Mouse (Mus musculus) heart, embryonic 16.5 days (tissue): Measurements from ENCODE around the gene 4930412O13Rik. TPM values are rescaled to one million over a fixed set of nuclear protein-coding genes. Genes with fewer than 3 reads are reported as not detected.

Experiments
- ATAC-seq: fragments of 200-750 bp; cut with Nextera tagmentation; replicated peaks from 2 replicates; pipeline ENCODE4 v1.8.0; 2017; ENCODE audit warnings: moderate number of reproducible peaks; ENCODE audit not compliant: insufficient read depth, low FRiP score; ENCODE audit errors: extremely low read depth
- H3K27ac ChIP-seq: fragments of 300-500 bp; sonication (generic); 2 replicates; pipeline ENCODE4 v1.5.1; 2014; ENCODE audit warnings: mild to moderate bottlenecking, low read length, control low read depth, moderate library complexity
- H3K27me3 ChIP-seq: fragments of 300-500 bp; sonication (generic); 2 replicates; pipeline ENCODE4 v1.6.1; 2014; ENCODE audit warnings: low read length, mixed read lengths; ENCODE audit not compliant: control insufficient read depth, insufficient read depth
- H3K36me3 ChIP-seq: fragments of 300-500 bp; sonication (generic); 2 replicates; pipeline ENCODE4 v1.6.1; 2014; ENCODE audit not compliant: control insufficient read depth, insufficient read depth
- H3K4me1 ChIP-seq: fragments of 300-500 bp; sonication (generic); 2 replicates; pipeline ENCODE4 v1.6.1; 2014; ENCODE audit warnings: low read length, mixed read lengths; ENCODE audit not compliant: control insufficient read depth, insufficient read depth
- H3K4me2 ChIP-seq: fragments of 300-500 bp; sonication (generic); 2 replicates; pipeline ENCODE4 v1.6.1; 2014; ENCODE audit warnings: low read depth, mild to moderate bottlenecking, control low read depth, low read length
- H3K4me3 ChIP-seq: fragments of 300-500 bp; sonication (generic); 2 replicates; pipeline ENCODE4 v1.5.1; 2014; ENCODE audit warnings: mild to moderate bottlenecking, control low read depth, low read length
- H3K9ac ChIP-seq: fragments of 300-500 bp; sonication (generic); 2 replicates; pipeline ENCODE4 v1.6.1; 2014; ENCODE audit warnings: low read length, control low read depth
- H3K9me3 ChIP-seq: fragments of 300-500 bp; sonication (generic); replicated peaks from 2 replicates; pipeline ENCODE4 v1.6.1; 2016; ENCODE audit warnings: low read length; ENCODE audit not compliant: control insufficient read depth
- WGBS: fragments of 180-500 bp; shearing (Covaris S2); extraction: QIAGEN DNeasy Blood & Tissue Kit; methylation state at CpG from one replicate; pipeline ENCODE4 v1.1.7; 2014; 5-methylcytosine and 5-hydroxymethylcytosine counted together
- polyA plus RNA-seq: library from polyadenylated mRNA; unstranded; fragments of >200 nt; fragmentation: Nextera tagmentation; extraction: Ambion mirVana; gene quantifications from 2 replicates; pipeline ENCODE4 v1.2.1, GENCODE M21; 2015

The 4930412O13Rik gene
- polyA plus RNA-seq, result not detected in 2 replicates

DNA sequence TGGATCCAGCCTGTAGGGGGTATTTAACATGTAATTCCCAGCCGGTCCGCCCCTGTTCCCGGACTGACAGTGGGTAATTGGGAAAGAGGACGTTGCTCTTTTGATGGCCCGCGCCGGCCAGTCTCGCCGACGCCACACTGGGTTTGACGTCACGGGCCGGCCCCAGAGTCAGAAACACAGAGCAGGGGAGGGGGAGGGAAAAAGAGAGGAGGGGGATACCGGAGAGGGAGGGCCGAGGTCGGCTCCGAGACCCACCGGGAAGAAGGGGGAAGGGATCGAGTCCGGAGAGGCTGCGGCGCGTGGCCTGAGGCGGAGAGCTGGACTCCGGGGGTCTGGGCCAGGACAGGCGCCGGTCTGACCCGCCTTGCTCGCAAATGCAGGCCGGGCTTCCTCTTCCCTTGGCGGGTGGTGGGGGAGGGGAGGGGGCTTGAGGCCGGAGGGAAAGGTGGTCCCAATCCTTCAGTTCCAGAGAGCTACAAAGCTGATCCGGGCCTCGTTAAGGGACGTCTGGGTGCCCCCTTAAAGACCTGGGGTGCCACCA lies at the start of gene 4930412O13Rik:
Gene 4930412O13Rik (plus strand): TSS at position 202 of the 541 bp plus-strand sequence.
- Histone ChIP-seq H3K36me3 (no peaks in the 10 kb centered on the region), H3K4me2 (peak within 1 kb of the TSS; percentile 95), H3K4me1 (peaks cover 21% of the 10 kb centered on the region), H3K9me3 (no peaks in the 10 kb centered on the region), H3K27me3 (peaks cover 47% of the 10 kb centered on the region), H3K27ac (no peak within 1 kb of the TSS), H3K9ac (peak within 1 kb of the TSS; percentile 53), H3K4me3 (peak within 1 kb of the TSS; percentile 66)
- WGBS, result 3% methylated on average over 34 of the region's 35 CpGs
- ATAC-seq, result no peak

DNA sequence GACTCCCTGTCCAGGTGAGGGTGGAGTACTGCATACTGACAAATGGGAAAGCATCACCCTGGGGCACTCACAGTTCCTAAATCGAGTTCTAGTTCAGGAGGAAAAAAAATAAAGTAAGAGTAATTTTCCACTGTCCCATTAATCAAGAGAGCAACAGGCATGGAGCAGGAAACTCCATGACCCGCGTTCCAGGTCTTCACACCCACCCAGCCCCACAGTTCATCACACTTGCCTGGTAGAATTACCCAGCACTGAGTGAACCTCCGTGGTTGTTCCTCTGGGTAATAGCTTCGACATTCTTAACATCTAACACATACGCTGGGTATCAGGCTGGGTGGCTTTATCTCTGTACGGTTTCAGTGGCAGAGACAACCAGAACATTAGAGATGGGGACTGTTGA lies 47.3 kb upstream of the 4930412O13Rik start:
- H3K36me3 ChIP-seq, result no peaks in the 10 kb centered on the region
- no peaks in the 10 kb centered on the region for H3K9me3 ChIP-seq
- H3K27ac ChIP-seq, result no peak overlapping the region
- H3K4me2 ChIP-seq, result no peak overlapping the region
- no peak overlapping the region for H3K9ac ChIP-seq
- no peak overlapping the region for H3K4me3 ChIP-seq
- ATAC-seq, result no peak
- no peaks in the 10 kb centered on the region; the same call in 1 of the 2 replicates for H3K4me1 ChIP-seq
- 62% methylated on average over 7 of the region's 7 CpGs for WGBS
- H3K27me3 ChIP-seq, result no peaks in the 10 kb centered on the region

DNA sequence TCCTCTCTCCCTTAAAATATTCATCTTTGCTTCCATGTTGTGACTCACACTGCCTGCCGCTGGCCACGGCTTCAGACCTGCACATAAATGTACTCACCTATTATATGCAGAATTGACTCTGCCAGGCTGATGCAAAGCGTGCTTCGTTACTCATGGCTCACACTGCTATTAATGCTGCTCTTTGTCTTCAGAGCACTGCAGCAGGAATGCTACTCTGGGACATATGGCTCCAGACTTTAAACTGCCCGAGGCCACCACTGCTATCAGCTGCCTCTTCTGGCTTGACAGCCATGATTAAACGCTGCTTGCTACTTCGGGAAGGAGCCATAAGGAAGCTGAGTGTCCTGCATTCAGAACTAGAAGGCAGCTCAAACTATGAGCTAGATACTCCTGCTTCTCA lies 45.9 kb upstream of the 4930412O13Rik start:
- H3K4me3 ChIP-seq, result no peak overlapping the region
- no peak overlapping the region for H3K27ac ChIP-seq
- no peaks in the 10 kb centered on the region for H3K27me3 ChIP-seq
- H3K4me1 ChIP-seq, result no peaks in the 10 kb centered on the region; the same call in 1 of the 2 replicates
- no peak overlapping the region for H3K4me2 ChIP-seq
- ATAC-seq, result no peak
- H3K9me3 ChIP-seq, result no peaks in the 10 kb centered on the region
- H3K9ac ChIP-seq, result no peak overlapping the region
- 43% methylated on average over 7 of the region's 7 CpGs for WGBS
- no peaks in the 10 kb centered on the region for H3K36me3 ChIP-seq

DNA sequence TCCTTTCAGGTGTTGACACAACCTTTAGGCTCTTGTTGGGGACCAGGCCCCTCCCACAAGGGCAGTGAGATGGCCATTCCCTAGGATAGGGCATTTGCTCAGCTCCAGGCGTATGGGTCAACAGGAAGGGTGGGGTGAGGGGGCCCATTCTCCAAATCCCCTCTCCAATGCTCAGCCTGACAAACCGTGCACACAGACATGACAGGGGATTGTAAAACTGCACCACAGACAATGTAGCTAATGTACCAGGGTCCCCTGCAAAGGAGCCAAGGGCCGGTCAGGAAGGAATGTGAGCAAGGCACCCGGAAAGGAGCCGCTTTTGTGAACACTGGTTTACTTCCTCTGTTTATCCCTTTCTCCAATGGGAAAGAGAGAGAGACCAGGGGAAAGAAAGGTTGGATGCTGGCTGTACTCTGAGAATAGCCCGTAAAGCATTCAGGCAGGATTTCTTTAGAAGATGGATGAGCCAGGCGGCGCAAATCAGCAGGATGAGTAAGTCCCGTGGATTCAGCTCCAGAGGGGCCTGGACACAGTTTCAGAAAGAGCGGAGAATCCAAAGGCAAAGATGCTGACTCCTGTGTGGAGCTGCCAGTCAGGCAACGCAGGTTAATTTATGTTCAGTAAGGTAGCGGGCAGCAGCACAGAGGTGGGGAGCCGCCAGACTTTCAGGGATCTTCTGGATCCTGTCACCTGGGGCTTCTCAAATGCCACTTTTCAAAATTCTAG lies 28.0 kb upstream of the 4930412O13Rik start:
- no peak overlapping the region for H3K27ac ChIP-seq
- no peak overlapping the region for H3K4me2 ChIP-seq
- WGBS, result 59% methylated on average over 13 of the region's 13 CpGs
- no peaks in the 10 kb centered on the region for H3K9me3 ChIP-seq
- no peak overlapping the region for H3K9ac ChIP-seq
- no peak for ATAC-seq
- no peaks in the 10 kb centered on the region for H3K36me3 ChIP-seq
- H3K4me1 ChIP-seq, result no peaks in the 10 kb centered on the region
- H3K27me3 ChIP-seq, result no peaks in the 10 kb centered on the region
- no peak overlapping the region for H3K4me3 ChIP-seq

DNA sequence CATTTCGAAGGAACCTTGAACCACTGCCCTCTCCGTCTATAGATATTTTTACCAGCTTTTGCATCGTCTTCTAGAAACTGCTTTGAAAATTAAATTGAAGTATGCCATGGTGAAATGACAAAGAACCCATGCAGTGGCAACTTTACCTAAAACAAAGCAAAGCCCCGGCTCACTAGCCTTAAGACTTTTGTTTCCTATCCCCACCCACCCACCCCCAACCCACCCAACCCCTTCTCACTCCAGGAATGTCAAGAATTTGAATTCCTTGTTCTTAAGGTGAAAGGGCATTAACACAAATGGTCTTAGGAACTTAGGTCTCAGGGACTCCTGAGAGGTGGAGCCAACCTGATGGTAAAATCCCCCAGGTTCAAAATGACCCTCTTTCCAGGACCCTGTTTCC lies 25.2 kb upstream of the 4930412O13Rik start:
- Histone ChIP-seq H3K4me2 (no peak overlapping the region), H3K4me3 (no peak overlapping the region), H3K9me3 (no peaks in the 10 kb centered on the region), H3K27me3 (no peaks in the 10 kb centered on the region), H3K27ac (no peak overlapping the region), H3K4me1 (no peaks in the 10 kb centered on the region), H3K36me3 (no peaks in the 10 kb centered on the region), H3K9ac (no peak overlapping the region)
- ATAC-seq, result no peak
- 47% methylated on average over 4 of the region's 4 CpGs for WGBS

DNA sequence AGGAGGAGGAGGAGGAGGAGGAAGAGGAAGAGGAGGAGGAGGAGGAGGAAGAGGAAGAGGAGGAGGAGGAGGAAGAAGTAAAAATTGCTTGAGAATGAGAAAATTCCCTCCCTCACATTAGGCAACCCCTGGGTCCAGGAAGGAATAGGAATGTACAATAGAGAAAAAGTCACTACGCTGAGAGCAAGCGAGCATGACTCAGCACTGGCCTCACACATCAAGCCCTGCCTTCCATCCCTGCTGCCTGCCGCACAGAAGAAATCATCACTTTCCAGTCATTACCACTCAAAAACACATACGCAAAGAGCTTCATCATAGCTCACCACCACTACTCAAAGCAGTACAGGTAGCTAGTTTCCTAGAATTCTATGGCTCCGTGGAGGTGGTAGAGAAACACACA lies 20.4 kb upstream of the 4930412O13Rik start:
- H3K9me3 ChIP-seq, result no peaks in the 10 kb centered on the region
- no peak for ATAC-seq
- 67% methylated on average over 5 of the region's 5 CpGs for WGBS

DNA sequence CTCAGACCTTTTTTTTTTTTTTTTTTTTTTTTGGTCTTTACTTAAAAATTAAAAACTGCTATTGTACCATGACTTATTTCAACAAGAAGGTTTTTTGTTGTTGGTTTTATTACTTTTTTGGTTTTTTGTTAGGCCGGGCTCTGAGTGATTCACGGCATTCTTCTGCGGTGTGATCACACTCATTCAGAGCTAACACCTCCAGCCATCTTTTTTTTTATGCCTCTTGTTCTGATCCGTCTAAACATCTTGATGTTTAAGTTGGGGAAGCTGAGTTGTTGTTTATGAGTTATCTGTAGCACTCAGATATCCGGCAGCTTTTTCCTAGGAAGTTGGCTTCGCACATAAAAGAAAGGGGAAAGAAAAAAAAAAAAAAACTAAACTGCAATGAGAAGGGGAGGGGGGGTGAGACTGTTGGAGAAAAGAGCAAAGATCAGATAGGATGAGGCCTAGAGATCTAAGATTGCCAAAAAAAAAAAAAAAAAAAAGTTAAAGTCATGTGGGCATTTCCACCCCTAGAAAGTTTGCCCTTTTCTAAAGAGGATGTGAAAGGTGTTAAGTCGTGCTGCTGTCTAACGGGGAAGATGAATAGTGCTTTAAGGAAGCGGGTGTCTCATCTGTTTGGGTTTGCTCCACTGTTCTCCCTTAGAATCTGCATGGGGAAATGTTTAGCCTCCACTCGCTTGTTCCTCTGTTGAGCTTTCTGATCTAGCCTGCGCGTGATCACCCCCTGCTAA lies 13.8 kb upstream of the 4930412O13Rik start:
- no peaks in the 10 kb centered on the region for H3K36me3 ChIP-seq
- H3K9me3 ChIP-seq, result no peaks in the 10 kb centered on the region
- H3K4me3 ChIP-seq, result no peak overlapping the region
- H3K27me3 ChIP-seq, result peaks cover 2% of the 10 kb centered on the region; the same call in 1 of the 2 replicates
- ATAC-seq, result no peak
- no peak overlapping the region for H3K4me2 ChIP-seq
- 50% methylated on average over 12 of the region's 12 CpGs for WGBS
- H3K9ac ChIP-seq, result no peak overlapping the region
- no peak overlapping the region for H3K27ac ChIP-seq
- H3K4me1 ChIP-seq, result no peaks in the 10 kb centered on the region

More for the DNA sequence above, 20.4 kb upstream of the 4930412O13Rik start:
- Histone ChIP-seq H3K4me2 (no peak overlapping the region), H3K27me3 (no peaks in the 10 kb centered on the region), H3K27ac (no peak overlapping the region), H3K4me3 (no peak overlapping the region), H3K9ac (no peak overlapping the region), H3K36me3 (no peaks in the 10 kb centered on the region), H3K4me1 (no peaks in the 10 kb centered on the region)

DNA sequence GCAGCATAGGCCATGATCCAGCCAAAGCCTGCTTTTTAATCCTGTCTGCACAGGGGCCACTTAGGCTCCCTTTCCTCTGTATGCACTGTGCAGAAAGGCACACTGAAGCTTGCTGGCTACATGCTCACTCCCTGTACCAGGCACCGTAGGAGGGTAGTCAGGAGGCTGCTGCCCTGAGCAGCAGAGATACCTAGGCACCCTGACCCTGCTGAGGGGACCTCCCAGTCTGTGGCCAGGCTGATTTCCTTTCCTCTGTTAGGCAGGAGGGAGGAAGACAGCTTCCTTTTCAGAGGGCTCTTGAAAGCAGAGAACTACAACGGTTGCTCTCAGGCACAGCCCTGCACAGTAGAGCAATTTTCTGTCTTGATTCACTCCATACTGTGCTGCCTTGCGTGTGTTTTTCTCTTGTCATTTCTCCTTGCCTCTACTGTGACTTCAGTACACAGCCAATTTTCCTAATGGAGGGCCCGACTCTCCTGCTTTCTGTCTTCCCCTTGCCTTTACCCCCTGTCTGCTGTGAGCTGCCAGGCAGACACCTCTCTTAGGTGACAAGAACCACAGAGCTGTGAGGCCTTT lies 9.8 kb upstream of the 4930412O13Rik start:
- H3K27ac ChIP-seq, result peak overlapping the region; percentile 51; the same call in 1 of the 2 replicates
- H3K4me1 ChIP-seq, result no peaks in the 10 kb centered on the region; the same call in 1 of the 2 replicates
- WGBS, result 35% methylated on average over 4 of the region's 4 CpGs
- no peak overlapping the region for H3K4me3 ChIP-seq
- peak; percentile 42; the same call in 1 of the 2 replicates for ATAC-seq
- H3K4me2 ChIP-seq, result peak overlapping the region; percentile 39
- peaks cover 24% of the 10 kb centered on the region for H3K27me3 ChIP-seq
- no peaks in the 10 kb centered on the region for H3K9me3 ChIP-seq
- no peaks in the 10 kb centered on the region for H3K36me3 ChIP-seq
- H3K9ac ChIP-seq, result no peak overlapping the region; the same call in 1 of the 2 replicates
